In the genomic region with DNA sequence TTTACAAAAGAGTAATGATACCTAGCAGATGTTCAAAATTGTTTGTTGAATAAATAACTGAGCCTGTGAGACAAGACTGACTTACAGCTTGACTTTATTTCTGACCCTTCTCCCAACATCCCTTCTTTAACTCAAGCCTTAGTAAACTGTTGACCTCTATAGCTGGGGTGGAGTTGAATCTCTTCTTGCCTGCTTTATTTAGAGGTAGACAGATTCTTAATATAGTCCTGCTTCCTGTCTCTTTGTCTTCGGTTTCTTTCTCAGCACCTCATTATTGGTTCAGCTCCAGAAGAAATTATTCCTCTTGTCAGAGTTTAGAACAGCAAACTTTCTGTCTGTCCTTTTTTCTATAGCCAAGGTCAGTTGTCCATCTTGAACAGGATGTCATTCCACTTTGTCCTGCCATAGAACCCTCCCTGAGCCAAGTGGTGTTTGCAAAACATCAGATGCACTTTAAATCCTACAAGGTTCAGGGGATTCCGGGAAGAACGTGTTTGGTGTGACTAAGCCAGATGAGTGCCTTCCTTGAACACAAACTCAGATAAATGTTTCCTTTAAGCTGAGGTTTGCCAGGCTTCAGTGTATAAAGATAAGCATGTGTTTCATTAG, we compare ENCODE assay signal across 23 mouse cellular contexts.
DNase-seq lines count a peak whose midpoint lies in the region; ATAC-seq and TF ChIP-seq lines count a peak whose summit lies in the region.
"Had no signal": no experiment of that assay in that cellular context is flagged by ENCODE, and none has a peak within 500 bp of the region (broad histone marks: within the 10 kb centered on the region; RNA-seq: fewer than 3 reads in every experiment).

No protein-coding gene starts in this region.

- WGBS in lung, embryonic 15.5 days, result 25% methylated on average over 3 of the region's 3 CpGs
- WGBS in cerebellum, adult 2 months, result 82% methylated on average over 3 of the region's 3 CpGs

- no peaks in the 10 kb centered on the region for H3K9me3 ChIP-seq in lung, embryonic 15.5 days
- H3K9me3 ChIP-seq: forebrain, embryonic 10.5 days; forebrain, embryonic 13.5 days; heart, embryonic 10.5 days; heart, embryonic 13.5 days had no signal

- 0 out of 2 replicates have a peak overlapping the region, but pooled peaks have one; percentile 18 for H3K27ac ChIP-seq in layer of hippocampus, adult 2 months
- H3K27ac ChIP-seq in lung, embryonic 15.5 days, result no peak overlapping the region
- no peak overlapping the region for H3K27ac ChIP-seq in cerebellum, adult 2 months (ENCODE audit: insufficient read depth, low read length)
- H3K27ac ChIP-seq: forebrain, embryonic 10.5 days; forebrain, embryonic 13.5 days; heart, adult 2 months; heart, embryonic 10.5 days; heart, embryonic 13.5 days; hindbrain, embryonic 14.5 days had no signal

- no peak for TF ChIP-seq CTCF in layer of hippocampus, adult 2 months (conservative IDR thresholded peaks at IDR 0.05)
- no peak for TF ChIP-seq CTCF in cerebellum, adult 2 months (IDR thresholded peaks at IDR 0.05; ENCODE audit: borderline replicate concordance, insufficient read depth, low read depth, low read length)

- no peak overlapping the region for H3K4me2 ChIP-seq in lung, embryonic 15.5 days
- H3K4me2 ChIP-seq: forebrain, embryonic 13.5 days; heart, embryonic 13.5 days; hindbrain, embryonic 14.5 days had no signal

- TF ChIP-seq POLR2A in cerebellum, adult 2 months (IDR thresholded peaks at IDR 0.05; ENCODE audit: borderline replicate concordance, insufficient read depth, low read length), result no peak

- H3K9ac ChIP-seq in lung, embryonic 15.5 days, result no peak overlapping the region
- H3K9ac ChIP-seq: forebrain, embryonic 13.5 days; heart, embryonic 13.5 days; hindbrain, embryonic 14.5 days had no signal

- no peak overlapping the region for H3K4me3 ChIP-seq in layer of hippocampus, adult 2 months
- H3K4me3 ChIP-seq in lung, embryonic 15.5 days, result no peak overlapping the region
- no peak overlapping the region for H3K4me3 ChIP-seq in cerebellum, adult 2 months (replicated peaks; ENCODE audit: insufficient read depth, low read depth, low read length)
- H3K4me3 ChIP-seq: forebrain, embryonic 10.5 days; forebrain, embryonic 13.5 days; heart, adult 2 months; heart, embryonic 10.5 days; heart, embryonic 13.5 days had no signal

- H3K36me3 ChIP-seq in lung, embryonic 15.5 days, result no peaks in the 10 kb centered on the region
- H3K36me3 ChIP-seq: forebrain, embryonic 10.5 days; heart, embryonic 10.5 days; heart, embryonic 13.5 days had no signal

- no peaks in the 10 kb centered on the region for H3K4me1 ChIP-seq in lung, embryonic 15.5 days
- no peaks in the 10 kb centered on the region for H3K4me1 ChIP-seq in cerebellum, adult 2 months (ENCODE audit: control insufficient read depth, insufficient read depth, low read length)
- H3K4me1 ChIP-seq: forebrain, embryonic 10.5 days; forebrain, embryonic 13.5 days; heart, embryonic 10.5 days had no signal

- no peak for DNase-seq in layer of hippocampus, adult 2 months (ENCODE audit: low spot score in 2 of 2)
- no peak for DNase-seq in layer of hippocampus, adult 8-10 months (ENCODE audit: low spot score in 2 of 2)
- DNase-seq in lung, postnatal 14 days, result no peak
- peak; percentile 3 for DNase-seq in brain, adult 2 months (ENCODE audit: low read depth, low spot score)
- no peak for DNase-seq in cerebellum, adult 2 months
- DNase-seq: adrenal gland, adult 2 months; adrenal gland, postnatal 14 days; cerebellum, adult 11-12 months; cerebellum, adult 9-10 months; cerebellum, postnatal 14 days; gastrocnemius, postnatal 10 days; gastrocnemius, postnatal 36 days; heart, adult 2 months; heart, postnatal 14 days; heart, postnatal 4 days had no signal

- ATAC-seq in lung, embryonic 15.5 days (ENCODE audit: borderline replicate concordance, extremely low read depth, low FRiP score, low TSS enrichment), result peak; percentile 65; the same call in 1 of the 2 replicates
- ATAC-seq: CD4-positive, CD25-positive, alpha-beta regulatory T cell, adult 4 months; forebrain, embryonic 13.5 days; forebrain, embryonic 16.5 days had no signal

- no peaks in the 10 kb centered on the region for H3K27me3 ChIP-seq in lung, embryonic 15.5 days
- no peaks in the 10 kb centered on the region for H3K27me3 ChIP-seq in cerebellum, adult 2 months (ENCODE audit: control insufficient read depth, insufficient read depth, low read length)
- H3K27me3 ChIP-seq: forebrain, embryonic 13.5 days; heart, embryonic 13.5 days had no signal
